Mouse (Mus musculus): ENCODE measurements at regions not wholly inside any gene's neighbourhood (a gene's known extent, or its start where the extent isn't known, plus 50 kb on each side); places are given as distances from the start of the nearest gene placed in this dataset.

DNA sequence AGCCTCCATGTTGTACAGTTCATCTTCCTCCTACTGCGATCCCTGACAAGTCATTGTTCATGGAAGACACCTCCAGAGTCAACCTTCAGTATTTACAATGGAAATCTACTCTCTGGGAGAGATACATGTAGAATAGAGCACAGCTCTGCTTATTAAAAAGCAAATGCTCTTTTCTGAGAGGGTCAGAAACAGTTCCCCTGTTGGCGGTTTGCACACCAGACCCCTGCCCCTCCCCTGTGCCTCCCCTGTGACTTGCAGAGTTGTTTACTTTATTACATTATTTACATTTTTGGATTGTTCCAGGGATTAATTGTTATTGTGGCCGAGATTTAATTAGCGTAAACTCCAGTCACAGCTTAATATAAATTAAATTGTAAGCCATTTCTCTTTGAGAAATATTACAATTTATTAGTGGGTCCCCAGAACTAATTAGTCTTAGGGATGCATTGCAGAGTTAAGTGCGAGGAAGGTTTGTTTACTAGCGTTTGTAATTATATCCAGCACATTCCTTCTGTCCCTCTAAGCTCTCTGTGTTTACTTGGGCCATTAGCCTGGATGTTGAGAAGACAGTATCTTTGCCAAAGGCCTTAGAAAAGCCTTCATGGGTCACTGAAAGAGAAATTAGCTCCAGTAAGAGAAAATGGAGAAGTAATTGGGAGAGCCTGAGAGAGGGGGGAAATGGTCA lies 337.6 kb upstream of the Sel1l start:
- no peaks in the 10 kb centered on the region for H3K27me3 ChIP-seq (replicated peaks; ENCODE audit: control insufficient read depth, insufficient read depth, low read length)
- no peak for TF ChIP-seq CTCF (IDR thresholded peaks at IDR 0.05; ENCODE audit: low read depth)
- no peak for ATAC-seq
- H3K4me1 ChIP-seq (replicated peaks; ENCODE audit: control insufficient read depth, insufficient read depth, low read length) = no peaks in the 10 kb centered on the region
- no peak overlapping the region for H3K4me3 ChIP-seq (ENCODE audit: low read depth, low read length)
- 52% methylated on average over 6 of the region's 6 CpGs for WGBS
- H3K36me3 ChIP-seq (ENCODE audit: control insufficient read depth, insufficient read depth) = no peaks in the 10 kb centered on the region
- no peak overlapping the region for H3K9ac ChIP-seq (ENCODE audit: low read depth, low read length)
- no peaks in the 10 kb centered on the region for H3K9me3 ChIP-seq (ENCODE audit: control insufficient read depth)
- no peak overlapping the region for H3K4me2 ChIP-seq (replicated peaks; ENCODE audit: low read depth)
- H3K27ac ChIP-seq (ENCODE audit: low read depth, low read length) = no peak overlapping the region

DNA sequence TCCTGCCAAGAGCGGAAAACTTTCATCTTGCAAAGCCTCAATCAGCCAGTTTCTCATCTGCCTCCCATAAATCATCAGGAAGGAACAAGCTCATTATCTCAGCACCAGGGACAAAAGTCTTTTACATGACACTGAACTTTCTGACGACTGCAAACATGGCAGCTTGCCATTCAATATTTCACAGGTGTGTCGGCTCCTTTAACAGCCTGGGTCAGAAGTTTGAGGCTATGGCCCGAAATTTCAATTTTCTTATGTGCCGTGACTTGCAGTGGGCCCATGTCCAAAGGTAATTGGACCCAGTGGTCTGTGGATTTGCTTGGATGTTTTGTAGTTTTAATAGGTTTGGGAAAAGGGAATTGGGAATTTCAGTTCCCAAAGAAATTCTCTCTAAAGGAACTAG lies 330.3 kb upstream of the Sel1l start:
- Histone ChIP-seq H3K9me3 (ENCODE audit: control insufficient read depth) (no peaks in the 10 kb centered on the region), H3K27ac (ENCODE audit: low read depth, low read length) (no peak overlapping the region), H3K4me2 (replicated peaks; ENCODE audit: low read depth) (no peak overlapping the region), H3K9ac (ENCODE audit: low read depth, low read length) (no peak overlapping the region), H3K36me3 (ENCODE audit: control insufficient read depth, insufficient read depth) (no peaks in the 10 kb centered on the region), H3K27me3 (replicated peaks; ENCODE audit: control insufficient read depth, insufficient read depth, low read length) (no peaks in the 10 kb centered on the region), H3K4me3 (ENCODE audit: low read depth, low read length) (no peak overlapping the region), H3K4me1 (replicated peaks; ENCODE audit: control insufficient read depth, insufficient read depth, low read length) (no peaks in the 10 kb centered on the region)
- WGBS = 63% methylated on average over 5 of the region's 5 CpGs
- no peak for ATAC-seq
- TF ChIP-seq CTCF (IDR thresholded peaks at IDR 0.05; ENCODE audit: low read depth) = no peak

DNA sequence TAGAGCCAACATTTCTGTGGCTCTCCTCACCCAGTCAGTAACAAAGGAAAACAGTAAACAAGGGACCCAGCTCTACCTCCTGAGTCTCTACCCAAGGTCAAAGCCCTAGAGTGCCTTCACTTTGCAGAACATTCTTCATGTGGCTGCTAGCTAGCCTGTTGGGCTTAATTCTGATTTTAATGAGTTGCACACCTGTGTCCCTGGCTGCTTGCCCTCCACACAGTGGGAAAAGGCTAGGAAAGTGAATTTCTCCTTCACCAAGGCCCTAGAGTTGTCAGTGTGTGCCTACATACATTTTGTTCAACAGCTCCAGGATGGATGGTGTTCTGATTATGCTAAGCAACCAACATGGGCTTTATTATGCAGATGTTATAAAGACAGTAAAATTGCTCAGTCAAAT lies 307.8 kb upstream of the Sel1l start:
- Histone ChIP-seq H3K27ac (ENCODE audit: low read depth, low read length) (no peak overlapping the region), H3K4me2 (replicated peaks; ENCODE audit: low read depth) (no peak overlapping the region), H3K36me3 (ENCODE audit: control insufficient read depth, insufficient read depth) (no peaks in the 10 kb centered on the region), H3K9me3 (ENCODE audit: control insufficient read depth) (no peaks in the 10 kb centered on the region), H3K9ac (ENCODE audit: low read depth, low read length) (no peak overlapping the region), H3K27me3 (replicated peaks; ENCODE audit: control insufficient read depth, insufficient read depth, low read length) (no peaks in the 10 kb centered on the region), H3K4me3 (ENCODE audit: low read depth, low read length) (no peak overlapping the region), H3K4me1 (replicated peaks; ENCODE audit: control insufficient read depth, insufficient read depth, low read length) (no peaks in the 10 kb centered on the region)
- no peak for ATAC-seq
- TF ChIP-seq CTCF (IDR thresholded peaks at IDR 0.05; ENCODE audit: low read depth) = no peak

- Histone ChIP-seq H3K27me3 (replicated peaks; ENCODE audit: control insufficient read depth, insufficient read depth, low read length) (no peaks in the 10 kb centered on the region), H3K27ac (ENCODE audit: low read depth, low read length) (no peak overlapping the region), H3K4me3 (ENCODE audit: low read depth, low read length) (no peak overlapping the region), H3K4me1 (replicated peaks; ENCODE audit: control insufficient read depth, insufficient read depth, low read length) (no peaks in the 10 kb centered on the region), H3K9ac (ENCODE audit: low read depth, low read length) (no peak overlapping the region), H3K4me2 (replicated peaks; ENCODE audit: low read depth) (no peak overlapping the region), H3K36me3 (ENCODE audit: control insufficient read depth, insufficient read depth) (no peaks in the 10 kb centered on the region), H3K9me3 (ENCODE audit: control insufficient read depth) (no peaks in the 10 kb centered on the region)
- ATAC-seq = no peak
- WGBS = 86% methylated on average over 2 of the region's 2 CpGs
- no peak for TF ChIP-seq CTCF (IDR thresholded peaks at IDR 0.05; ENCODE audit: low read depth)
Observed at GRCm38 (mm10) chr12:92152922-92153235, 303.9 kb upstream of the Sel1l start.

GRCm38 (mm10) chr12:92152043-92152921 lies 303.3 kb upstream of the Sel1l start:
- Histone ChIP-seq H3K9me3 (ENCODE audit: control insufficient read depth) (no peaks in the 10 kb centered on the region), H3K27ac (ENCODE audit: low read depth, low read length) (no peak overlapping the region), H3K27me3 (replicated peaks; ENCODE audit: control insufficient read depth, insufficient read depth, low read length) (no peaks in the 10 kb centered on the region), H3K4me2 (replicated peaks; ENCODE audit: low read depth) (no peak overlapping the region), H3K9ac (ENCODE audit: low read depth, low read length) (no peak overlapping the region), H3K4me3 (ENCODE audit: low read depth, low read length) (no peak overlapping the region), H3K4me1 (replicated peaks; ENCODE audit: control insufficient read depth, insufficient read depth, low read length) (no peaks in the 10 kb centered on the region), H3K36me3 (ENCODE audit: control insufficient read depth, insufficient read depth) (no peaks in the 10 kb centered on the region)
- 67% methylated on average over 4 of the region's 4 CpGs for WGBS
- ATAC-seq = no peak
- TF ChIP-seq CTCF (IDR thresholded peaks at IDR 0.05; ENCODE audit: low read depth) = no peak

GRCm38 (mm10) chr12:92137539-92137938 lies 288.6 kb upstream of the Sel1l start:
- no peak for ATAC-seq
- H3K4me2 ChIP-seq (replicated peaks; ENCODE audit: low read depth) = no peak overlapping the region
- no peaks in the 10 kb centered on the region for H3K9me3 ChIP-seq (ENCODE audit: control insufficient read depth)
- 50% methylated on average over 4 of the region's 4 CpGs for WGBS
- no peak for TF ChIP-seq CTCF (IDR thresholded peaks at IDR 0.05; ENCODE audit: low read depth)
- H3K4me3 ChIP-seq (ENCODE audit: low read depth, low read length) = no peak overlapping the region
- no peaks in the 10 kb centered on the region for H3K36me3 ChIP-seq (ENCODE audit: control insufficient read depth, insufficient read depth)
- no peaks in the 10 kb centered on the region for H3K4me1 ChIP-seq (replicated peaks; ENCODE audit: control insufficient read depth, insufficient read depth, low read length)
- H3K27ac ChIP-seq (ENCODE audit: low read depth, low read length) = no peak overlapping the region
- H3K27me3 ChIP-seq (replicated peaks; ENCODE audit: control insufficient read depth, insufficient read depth, low read length) = no peaks in the 10 kb centered on the region
- no peak overlapping the region for H3K9ac ChIP-seq (ENCODE audit: low read depth, low read length)
